Comparison of ENCODE assay signal across 11 mouse cellular contexts in the genomic region with DNA sequence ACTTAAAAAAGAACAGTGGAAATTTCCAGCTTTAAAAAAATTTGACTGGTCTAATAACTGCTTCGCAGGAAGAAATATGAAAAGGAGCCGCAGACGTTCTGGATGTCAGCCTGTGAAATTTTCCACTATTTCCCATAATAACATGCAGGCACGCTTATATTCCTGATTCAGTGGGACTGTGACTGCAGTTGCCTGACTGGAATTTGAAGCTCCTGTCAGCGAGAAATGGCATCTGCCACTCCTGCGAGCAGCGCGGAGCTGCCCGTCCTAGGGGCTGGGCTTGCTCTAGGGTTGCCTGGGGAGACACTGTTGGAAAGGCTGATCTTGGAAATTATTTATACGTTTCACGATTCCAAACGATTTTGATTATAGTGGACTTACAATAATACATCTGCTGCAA. TPM values are rescaled to one million over a fixed set of nuclear protein-coding genes. Genes with fewer than 3 reads are reported as not detected.
DNase-seq lines count a peak whose midpoint lies in the region; ATAC-seq and TF ChIP-seq lines count a peak whose summit lies in the region.
"Had no signal": no experiment of that assay in that cellular context is flagged by ENCODE, and none has a peak within 500 bp of the region (broad histone marks: within the 10 kb centered on the region; RNA-seq: fewer than 3 reads in every experiment).

No protein-coding gene starts in this region.

- no peak overlapping the region for H3K4me3 ChIP-seq in heart, embryonic 11.5 days (ENCODE audit: low read depth, low read length)
- no peak overlapping the region for H3K4me3 ChIP-seq in midbrain, postnatal 0 days (ENCODE audit: low read depth, low read length)

- H3K4me1 ChIP-seq in heart, embryonic 11.5 days (ENCODE audit: control insufficient read depth, insufficient read depth, low read length) = peaks cover 38% of the 10 kb centered on the region
- peaks cover 3% of the 10 kb centered on the region; the same call in 1 of the 2 replicates for H3K4me1 ChIP-seq in midbrain, postnatal 0 days (ENCODE audit: insufficient read depth, low read length)

- no peak overlapping the region for H3K27ac ChIP-seq in heart, embryonic 11.5 days (ENCODE audit: low read depth, low read length)
- peak overlapping the region; percentile 47 for H3K27ac ChIP-seq in midbrain, postnatal 0 days (ENCODE audit: low read depth, low read length)

- no peak overlapping the region for H3K9ac ChIP-seq in heart, embryonic 11.5 days (ENCODE audit: low read depth, low read length)
- H3K9ac ChIP-seq in midbrain, postnatal 0 days (replicated peaks; ENCODE audit: low read length, poor library complexity, severe bottlenecking) = no peak overlapping the region

- DNase-seq in heart, adult 9 months (ENCODE audit: low spot score in 2 of 2) = no peak
- DNase-seq in layer of hippocampus, adult 9-11 months = peak; percentile 48
- no peak for DNase-seq in layer of hippocampus, adult 9-10 months (ENCODE audit: low spot score)
- DNase-seq in fibroblast of lung, adult 2 months (ENCODE audit: low read depth) = peak; percentile 39
- DNase-seq in midbrain, postnatal 0 days (ENCODE audit: low spot score) = peak; percentile 16
- DNase-seq: embryo, embryonic 11 days; lung, adult 18-20 months had no signal

- 0 out of 2 replicates have a peak overlapping the region, but pooled peaks have one; percentile 1 for H3K4me2 ChIP-seq in heart, embryonic 11.5 days
- no peak overlapping the region; the same call in 1 of the 2 replicates for H3K4me2 ChIP-seq in midbrain, postnatal 0 days (ENCODE audit: low read depth, low read length, poor library complexity, severe bottlenecking)

- H3K9me3 ChIP-seq in heart, embryonic 11.5 days (replicated peaks; ENCODE audit: control insufficient read depth, low read length) = no peaks in the 10 kb centered on the region
- H3K9me3 ChIP-seq in midbrain, postnatal 0 days (ENCODE audit: low read length) = no peaks in the 10 kb centered on the region

- H3K36me3 ChIP-seq in heart, embryonic 11.5 days (ENCODE audit: control insufficient read depth, insufficient read depth, low read length) = no peaks in the 10 kb centered on the region
- no peaks in the 10 kb centered on the region for H3K36me3 ChIP-seq in midbrain, postnatal 0 days (ENCODE audit: insufficient read depth, low read length)

- no peaks in the 10 kb centered on the region for H3K27me3 ChIP-seq in heart, embryonic 11.5 days (ENCODE audit: control insufficient read depth, insufficient read depth, low read length)
- no peaks in the 10 kb centered on the region for H3K27me3 ChIP-seq in midbrain, postnatal 0 days (ENCODE audit: insufficient read depth, low read length)

- whole genome bisulfite sequencing in heart, embryonic 11.5 days (ENCODE audit: insufficient replicate concordance) = 55% methylated on average over 12 of the region's 12 CpGs
- 32% methylated on average over 12 of the region's 12 CpGs for WGBS in midbrain, postnatal 0 days

- ATAC-seq in heart, embryonic 11.5 days (replicated peaks; ENCODE audit: insufficient number of reproducible peaks, low FRiP score, low TSS enrichment) = no peak
- ATAC-seq in midbrain, postnatal 0 days (ENCODE audit: low FRiP score) = no peak
- ATAC-seq in inflammation-experienced regulatory T-cells, adult 6 months = no peak
- ATAC-seq: activated CD4-positive, CD25-positive, alpha-beta regulatory T cell, adult 4 months; intestine, postnatal 0 days had no signal

- no peak for TF ChIP-seq CTCF in midbrain, postnatal 0 days (IDR thresholded peaks at IDR 0.05)

RNA-seq across cellular contexts. Expression of gene Ncoa3, which starts 17.9 kb away (rescaled TPM):
- 14.2 and 15.6 TPM in 2 replicates for polyA plus RNA-seq in heart, embryonic 11.5 days (2014; fragmentation: Nextera tagmentation; extraction: Ambion mirVana)
- 40.8 and 40.9 TPM in 2 replicates for total RNA-seq in midbrain, postnatal 0 days (2014; rRNA removed)
- polyA plus RNA-seq in midbrain, postnatal 0 days (2015; fragmentation: Nextera tagmentation; extraction: Ambion mirVana) = 12.6 and 14.9 TPM in 2 replicates
- 10 to 100 TPM; 36.0 to 74.1 (median 67.4) TPM for polyA plus RNA-seq in inflammation-experienced regulatory T-cells, adult 6 months (2017; shearing (Covaris generic))

Comparison
In these comparisons a context has a peak if more than half of its experiments do, and no peak if none do; other contexts are left out.
1. DNase-seq: peak in layer of hippocampus, adult 9-11 months (single experiment), fibroblast of lung, adult 2 months (single experiment) and midbrain, postnatal 0 days (single experiment); none in heart, adult 9 months (0 of 2) and layer of hippocampus, adult 9-10 months (single experiment).